Mouse (Mus musculus) yolk sac, embryonic 10.5 days (tissue): ENCODE results near the gene Zdhhc21.

Experiments used
- DNase-seq: peaks from one replicate; pipeline ENCODE4 v3.0.0-alpha.2; 2017; ENCODE audit warnings: low spot score

The Zdhhc21 gene

GRCm38 (mm10) chr4:82859131-82860125, at the start of gene Zdhhc21:
TSS of gene Zdhhc21 (minus strand) at chr4:82859958.
- peak; percentile 73 for DNase-seq

DNA sequence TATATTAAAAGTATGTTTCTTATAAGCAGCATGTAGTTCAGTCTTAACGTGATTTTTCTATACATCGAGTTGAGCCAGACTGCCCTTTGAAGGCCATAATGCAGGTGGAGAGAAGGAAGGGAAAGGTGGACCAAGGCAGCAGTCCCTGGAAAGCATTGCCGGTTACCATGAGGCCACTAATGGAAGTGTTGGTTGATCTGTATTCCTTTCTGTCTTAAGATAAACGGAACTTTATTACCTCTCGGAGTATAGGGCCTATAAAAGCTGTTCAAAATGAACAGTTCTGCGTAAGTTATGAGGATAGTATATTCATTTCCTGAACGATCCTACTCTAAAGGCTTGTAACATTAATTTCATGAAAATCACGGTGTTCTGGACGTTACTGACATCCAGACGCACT, 35.5 kb upstream of the Zdhhc21 start:
- no peak for DNase-seq

- DNase-seq, result no peak
These were observed 32.5 kb upstream of the Zdhhc21 start for GRCm38 (mm10) chr4:82892247-82892646.

DNA sequence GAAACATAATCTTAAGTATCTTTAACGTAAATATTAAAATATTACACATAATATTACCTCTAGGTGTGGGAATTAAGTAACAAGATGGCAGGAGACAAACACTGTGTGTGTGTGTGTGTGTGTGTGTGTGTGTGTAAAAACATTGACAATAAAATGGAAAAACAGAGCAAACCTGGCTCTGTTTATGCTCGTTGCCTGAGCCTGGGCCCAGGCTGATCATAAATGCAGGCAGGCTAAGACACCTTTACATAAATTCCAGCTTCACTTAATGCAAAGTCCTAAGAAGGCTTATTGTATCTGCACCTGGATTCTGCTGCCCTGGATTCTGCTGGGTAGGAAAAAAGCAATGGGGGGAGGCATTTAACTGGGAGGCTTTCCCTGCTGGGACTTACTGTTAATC, 31.8 kb upstream of the Zdhhc21 start:
- DNase-seq, result no peak

DNA sequence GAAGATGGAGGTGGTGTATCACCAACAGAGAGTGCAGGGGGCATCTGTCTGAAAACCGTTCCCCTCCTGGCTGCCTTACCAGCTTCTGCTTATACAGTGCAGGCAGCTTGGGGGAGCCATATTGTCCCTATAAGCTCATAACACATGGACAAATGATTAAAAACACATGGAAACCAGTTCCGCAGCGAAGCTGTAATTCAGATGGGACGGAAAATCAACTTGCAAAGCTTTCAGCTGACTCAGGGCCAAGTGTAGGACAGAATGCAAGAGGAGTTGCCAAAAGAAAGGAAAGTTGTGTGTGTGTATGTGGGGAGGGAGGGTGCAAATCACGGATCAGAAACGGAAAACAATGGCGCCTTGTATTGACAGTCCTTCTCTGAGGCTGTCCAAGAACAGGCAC, 31.3 kb upstream of the Zdhhc21 start:
- DNase-seq, result no peak

DNA sequence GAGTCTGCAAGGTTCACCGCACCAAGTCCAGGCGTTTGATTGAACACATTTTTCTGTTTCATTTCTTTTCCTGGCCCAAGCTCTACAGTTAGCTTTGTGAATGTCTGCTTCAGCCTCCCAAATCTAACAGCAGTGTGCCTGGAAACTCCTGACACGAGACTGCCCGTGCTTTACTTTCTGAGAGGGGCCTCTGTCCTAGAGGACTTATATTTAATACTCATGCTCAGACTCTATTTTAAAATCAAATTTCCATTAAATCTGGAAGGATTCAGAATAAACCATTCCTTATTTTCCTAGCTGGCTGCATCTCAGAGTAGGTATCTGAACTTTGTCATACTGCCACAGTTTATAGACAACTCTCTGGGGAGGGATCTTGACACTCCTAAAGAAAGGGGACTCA, 30.8 kb upstream of the Zdhhc21 start:
- no peak for DNase-seq

DNA sequence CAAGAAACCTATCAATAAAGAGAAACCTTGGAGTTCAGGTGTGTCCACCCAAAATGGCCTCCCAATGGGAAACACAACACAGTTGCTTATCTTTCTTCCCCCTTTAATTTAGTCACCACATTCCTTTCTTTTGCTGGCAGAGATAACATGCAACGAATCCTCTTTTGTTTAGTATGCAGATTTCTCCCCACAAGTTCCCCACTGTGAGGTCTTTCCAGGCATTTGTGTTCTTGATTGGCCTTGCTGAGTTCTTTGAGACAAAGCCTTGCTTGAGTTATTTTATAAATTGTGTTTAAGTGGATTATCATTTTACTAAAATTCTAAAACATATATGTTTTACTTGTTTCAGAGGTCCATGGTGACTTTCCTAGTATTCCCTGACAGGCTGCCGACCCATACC, 26.4 kb upstream of the Zdhhc21 start:
- DNase-seq, result no peak

- no peak for DNase-seq
These were observed 25.8 kb upstream of the Zdhhc21 start for GRCm38 (mm10) chr4:82885535-82885913.

GRCm38 (mm10) chr4:82884636-82885534, 25.1 kb upstream of the Zdhhc21 start, which contains the start of gene Cer1:
TSS of gene Cer1 (minus strand) at chr4:82885148.
- no peak for DNase-seq

GRCm38 (mm10) chr4:82882500-82882899, 22.7 kb upstream of the Zdhhc21 start:
- no peak for DNase-seq

DNA sequence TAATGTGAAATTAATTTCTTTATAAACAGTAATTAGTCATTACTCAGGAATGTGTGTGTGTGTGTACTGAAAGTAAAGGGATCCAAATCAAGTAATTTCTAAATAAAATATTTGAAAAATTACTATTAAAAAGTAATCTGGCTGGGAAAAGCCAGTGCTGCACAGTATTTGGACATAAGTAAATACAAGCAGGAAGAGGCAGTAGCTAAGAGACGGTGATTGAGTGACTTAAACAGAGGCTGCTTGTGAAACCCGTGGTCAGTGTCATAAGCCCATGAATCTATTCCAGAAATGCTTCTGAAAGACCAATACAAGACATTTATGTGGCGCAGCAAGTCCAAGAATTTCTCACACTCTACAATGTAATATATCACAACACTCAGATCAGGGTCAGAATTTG, 21.6 kb upstream of the Zdhhc21 start:
- no peak for DNase-seq

GRCm38 (mm10) chr4:82880243-82880642, 20.5 kb upstream of the Zdhhc21 start:
- no peak for DNase-seq

DNA sequence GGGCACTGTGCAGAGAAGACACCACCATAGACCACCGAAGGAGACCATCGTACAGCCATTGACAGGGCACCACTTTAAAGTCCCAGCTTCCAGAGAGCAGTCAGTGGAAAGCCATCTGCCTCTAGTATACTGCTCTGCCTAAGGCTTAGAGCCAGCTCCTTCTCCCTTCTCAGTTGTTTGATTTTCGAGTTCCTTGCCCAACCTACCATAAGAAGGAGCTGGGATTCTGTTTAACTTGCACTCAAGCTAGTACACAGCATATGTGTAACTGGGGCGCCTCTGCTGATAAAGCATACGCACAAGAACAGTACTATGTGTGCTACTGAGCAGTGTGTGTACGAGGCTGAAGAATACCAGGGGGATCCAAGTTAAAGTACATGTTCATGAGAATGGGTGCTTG, 19.4 kb upstream of the Zdhhc21 start:
- DNase-seq, result no peak

- DNase-seq, result no peak
These were observed 16.9 kb upstream of the Zdhhc21 start for GRCm38 (mm10) chr4:82876656-82877055.

DNA sequence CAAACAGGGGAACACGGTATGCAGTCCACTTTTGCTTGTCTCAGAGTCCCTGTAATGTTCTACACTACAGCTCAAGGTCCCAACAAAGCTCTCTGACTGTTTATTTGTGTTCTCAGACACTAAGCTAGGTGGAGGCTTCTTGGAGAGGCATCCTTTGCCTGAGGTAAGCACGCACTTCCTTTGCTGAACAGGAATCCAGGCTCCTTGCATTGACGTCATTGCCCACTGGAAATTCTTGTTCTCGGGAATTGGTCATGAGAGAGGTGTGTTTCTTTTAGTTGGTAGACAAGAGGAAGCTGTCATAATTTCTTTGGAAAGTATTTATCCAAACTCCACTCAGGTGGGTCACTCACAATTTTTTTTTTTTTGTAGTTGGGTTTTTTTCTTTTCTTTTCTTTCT, 15.8 kb upstream of the Zdhhc21 start:
- DNase-seq, result no peak

DNA sequence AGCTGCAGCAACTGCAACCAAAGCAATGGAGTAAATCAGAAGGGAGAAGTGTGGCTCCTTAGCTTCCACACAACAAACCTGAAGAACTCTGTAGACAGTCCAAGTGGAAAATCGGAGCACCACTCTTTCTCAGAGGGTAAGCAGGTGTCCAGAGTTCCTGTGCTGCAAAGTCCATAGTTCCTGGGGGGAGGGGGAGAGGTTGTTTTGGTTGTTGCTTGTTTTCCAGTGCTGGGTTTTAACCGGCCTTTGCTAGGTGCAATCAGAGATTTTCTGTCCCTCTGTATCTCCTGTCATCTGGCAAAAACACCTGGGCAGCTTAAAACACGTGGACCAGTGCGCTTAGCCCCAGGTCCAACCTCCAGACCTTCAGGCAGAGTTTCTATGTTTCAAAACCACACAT, 15.0 kb upstream of the Zdhhc21 start:
- peak; percentile 59 for DNase-seq

DNA sequence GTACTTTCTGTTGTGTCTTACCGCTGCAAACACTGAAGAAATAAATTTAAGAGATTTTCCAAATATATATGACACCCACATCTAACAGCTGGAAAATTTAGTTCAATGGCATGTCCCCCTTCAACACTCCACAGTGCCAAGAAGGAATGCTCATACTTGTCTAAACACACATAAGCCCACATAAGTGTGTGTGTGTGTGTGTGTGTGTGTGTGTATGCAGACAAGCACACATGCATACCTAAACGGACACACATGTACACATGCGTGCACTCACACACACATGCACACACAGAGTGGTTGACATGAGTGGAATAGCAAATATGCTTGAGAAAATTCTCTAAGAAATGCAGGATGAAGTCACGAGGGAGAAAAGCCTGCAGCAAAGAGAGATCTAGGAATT, 12.8 kb upstream of the Zdhhc21 start:
- no peak for DNase-seq

GRCm38 (mm10) chr4:82872121-82872520, 12.4 kb upstream of the Zdhhc21 start:
- no peak for DNase-seq

DNA sequence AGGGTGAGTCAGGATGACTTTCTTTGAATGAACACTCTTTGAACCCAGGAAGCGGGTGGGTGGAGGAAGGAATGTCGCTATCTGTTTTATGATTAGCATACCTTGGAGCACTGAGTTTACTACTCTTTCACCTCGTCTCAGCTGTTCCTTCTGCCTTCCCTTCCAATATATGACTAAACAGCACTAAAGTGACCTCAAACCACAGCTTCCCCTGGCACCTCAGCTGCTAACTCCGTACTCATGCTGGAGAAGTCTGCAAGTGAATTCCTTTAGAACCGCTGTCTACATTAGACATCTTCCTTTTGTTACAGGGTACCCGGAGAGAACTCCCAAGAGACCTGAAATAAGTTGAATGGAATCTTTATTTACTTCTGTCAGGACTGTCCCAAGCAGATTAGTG, 11.2 kb upstream of the Zdhhc21 start:
- DNase-seq, result no peak

GRCm38 (mm10) chr4:82867731-82868445, 8.1 kb upstream of the Zdhhc21 start:
- DNase-seq, result no peak

- no peak for DNase-seq
These were observed 7.4 kb upstream of the Zdhhc21 start for GRCm38 (mm10) chr4:82867111-82867510.
